Mouse (Mus musculus) urinary bladder, adult 18-20 months (tissue): ENCODE data around the gene Exoc3l2.

Experiments
- DNase-seq, 2 experiments: peaks; one replicate each; pipeline ENCODE4 v3.0.0; 2022; ENCODE audit warnings: low spot score in 2 of 2, mixed read lengths in 2 of 2

Exoc3l2 gene

GRCm38 (mm10) chr7:19462884-19463381, at the start of gene Exoc3l2:
Gene Exoc3l2 (plus strand): TSS chr7:19463331.
- DNase-seq, result no peak

- DNase-seq, result no peak
Observed at GRCm38 (mm10) chr7:19413525-19413924, 49.6 kb upstream of the Exoc3l2 start.

DNA sequence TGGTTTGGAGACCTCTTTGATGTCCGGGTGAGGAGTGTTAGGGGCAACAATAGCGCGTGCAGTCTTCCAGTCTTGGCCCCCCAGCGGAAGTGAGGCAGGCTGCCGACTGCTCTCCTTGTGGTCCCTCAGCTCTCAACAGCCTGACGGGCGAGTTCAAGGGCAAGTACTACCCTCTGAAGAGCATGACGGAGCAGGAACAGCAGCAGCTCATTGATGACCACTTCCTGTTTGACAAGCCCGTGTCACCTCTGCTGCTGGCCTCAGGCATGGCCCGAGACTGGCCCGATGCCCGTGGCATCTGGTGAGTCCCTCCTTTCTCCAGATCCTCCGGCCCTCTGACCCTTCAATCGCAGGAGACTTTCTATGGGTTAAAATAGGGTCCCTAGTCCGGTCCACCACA, 46.5 kb upstream of the Exoc3l2 start:
- no peak for DNase-seq

- DNase-seq, result peak in 1 of 2 experiments; percentile 16
Observed at GRCm38 (mm10) chr7:19420121-19420520, 43.0 kb upstream of the Exoc3l2 start.

- DNase-seq, result peak; percentile 75 to 81
Observed at GRCm38 (mm10) chr7:19420821-19421636, 42.1 kb upstream of the Exoc3l2 start.

GRCm38 (mm10) chr7:19423083-19423482, 40.0 kb upstream of the Exoc3l2 start:
- DNase-seq, result no peak

GRCm38 (mm10) chr7:19424051-19424450, 39.1 kb upstream of the Exoc3l2 start:
- DNase-seq, result no peak

GRCm38 (mm10) chr7:19426349-19426748, 36.8 kb upstream of the Exoc3l2 start:
- no peak for DNase-seq

DNA sequence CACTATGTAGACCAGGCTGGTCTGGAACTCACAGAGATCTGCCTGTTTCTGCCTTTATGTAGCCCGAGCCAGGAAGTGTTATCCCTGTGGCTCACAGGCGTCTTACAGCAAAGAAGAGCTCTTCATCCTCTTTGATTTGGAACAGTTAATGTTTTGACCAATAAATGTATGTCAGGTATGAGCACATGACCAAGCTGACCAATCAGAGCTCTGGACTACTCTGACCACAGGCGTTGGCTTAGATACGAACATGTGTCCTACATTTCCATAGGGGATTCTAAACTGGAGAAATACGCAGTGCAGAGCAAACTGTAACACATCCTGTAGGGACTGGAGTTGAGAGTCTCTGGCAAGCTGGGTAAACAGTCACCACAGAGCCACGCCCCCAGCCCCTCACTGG, 36.2 kb upstream of the Exoc3l2 start:
- no peak for DNase-seq

DNA sequence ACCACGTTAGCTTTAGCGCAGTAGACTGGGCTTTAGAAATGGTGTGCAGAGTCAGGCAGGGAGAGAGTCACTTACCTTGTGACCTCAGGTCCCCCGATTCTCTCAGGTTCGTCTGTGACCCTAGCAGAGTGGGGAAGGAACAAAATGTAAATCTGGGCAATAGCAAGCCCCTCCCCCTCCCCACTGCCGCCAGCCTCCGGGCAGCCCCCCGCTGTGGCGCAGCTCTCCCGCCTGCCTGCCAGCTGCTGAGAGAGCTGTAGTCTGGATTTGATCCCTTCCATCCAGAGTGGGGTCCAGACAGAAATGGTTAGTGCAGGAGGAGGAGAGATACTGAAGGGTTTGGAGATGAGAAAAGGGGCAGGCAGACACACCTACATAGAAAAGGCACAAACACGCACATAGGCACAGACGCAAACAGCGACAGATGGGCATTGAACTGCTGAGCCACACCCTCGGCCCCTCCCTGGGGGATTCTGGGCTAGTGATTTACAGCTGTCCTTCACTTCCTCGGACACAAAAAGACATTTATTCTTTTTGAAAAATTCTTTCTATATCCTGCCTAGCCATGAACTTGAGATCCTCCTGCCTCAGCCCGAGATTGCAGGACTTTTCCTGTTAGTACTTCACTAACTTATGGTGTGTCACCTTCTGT, 35.0 kb upstream of the Exoc3l2 start:
- no peak for DNase-seq

DNA sequence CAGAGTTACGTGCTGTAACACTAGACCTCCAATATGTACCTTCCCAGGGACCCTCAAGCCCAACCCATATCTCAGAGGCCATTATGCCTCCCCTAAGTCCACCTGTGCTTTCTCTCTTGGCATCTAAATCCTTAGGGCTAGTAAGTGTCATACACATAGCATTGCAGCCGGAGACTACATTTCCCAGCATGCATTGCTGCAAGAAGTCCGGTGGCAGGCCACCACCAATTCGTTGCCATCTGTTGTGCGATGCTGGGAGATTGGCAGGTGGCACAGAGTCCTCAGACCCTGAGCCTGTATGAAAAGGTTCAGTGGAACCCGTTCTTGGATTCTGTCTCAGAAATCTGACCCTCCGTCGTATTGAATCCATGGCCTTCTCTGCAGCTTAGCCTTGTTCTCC, 33.4 kb upstream of the Exoc3l2 start:
- no peak for DNase-seq

GRCm38 (mm10) chr7:19430402-19430801, 32.7 kb upstream of the Exoc3l2 start:
- DNase-seq, result no peak

DNA sequence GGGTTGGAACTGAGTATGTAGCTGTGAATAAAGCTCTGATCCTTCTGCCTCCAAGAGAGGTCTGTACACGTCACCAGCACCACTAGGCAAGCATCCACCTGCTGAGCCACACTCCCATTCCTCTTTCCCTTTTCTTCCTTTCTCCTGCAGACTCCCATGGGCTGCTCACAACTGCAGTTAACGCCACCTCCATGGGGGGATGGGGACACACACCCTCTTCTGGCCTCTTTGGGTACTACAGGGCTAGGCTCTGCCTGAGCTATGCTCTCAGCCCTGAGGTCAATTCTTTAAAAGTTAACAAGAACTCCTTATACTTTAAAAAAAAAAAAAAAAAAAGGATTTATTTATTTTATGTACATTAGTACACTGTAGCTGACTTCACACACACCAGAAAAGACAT, 30.7 kb upstream of the Exoc3l2 start:
- no peak for DNase-seq

- DNase-seq, result no peak
Observed at GRCm38 (mm10) chr7:19436276-19436675, 26.9 kb upstream of the Exoc3l2 start.

- DNase-seq, result no peak
Observed at GRCm38 (mm10) chr7:19437048-19437447, 26.1 kb upstream of the Exoc3l2 start.

DNA sequence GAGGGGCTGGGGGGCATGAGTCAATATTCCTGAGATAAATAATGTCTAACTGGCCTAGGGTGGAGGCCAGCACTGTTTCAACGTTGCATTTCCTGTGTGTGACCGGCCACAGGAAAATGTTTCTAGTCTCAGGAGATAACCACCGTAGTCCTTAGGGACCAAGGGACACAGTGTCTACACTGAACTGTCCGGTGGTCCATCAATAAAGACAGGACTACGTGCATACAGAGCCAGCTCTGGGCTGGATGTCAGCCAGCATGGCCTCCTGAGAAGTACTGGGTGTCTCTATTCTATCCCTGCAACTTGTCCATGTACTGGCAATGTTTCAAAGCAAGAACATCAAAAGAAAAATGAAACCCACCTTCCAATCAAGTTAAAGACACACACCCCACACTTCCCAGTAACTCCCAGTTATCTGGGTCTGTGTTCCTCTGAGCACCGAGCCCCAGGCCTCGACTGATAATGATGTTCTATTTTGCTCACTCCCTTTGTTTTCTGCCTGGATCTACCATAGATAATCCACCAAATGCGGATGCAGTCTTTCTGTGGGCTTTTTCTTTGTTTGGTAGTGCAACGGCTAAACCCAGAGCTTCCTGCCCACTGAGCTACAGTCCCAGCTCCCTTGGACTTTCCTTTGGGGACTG, 21.6 kb upstream of the Exoc3l2 start:
- no peak for DNase-seq

- peak; percentile 62 to 80 for DNase-seq
Observed at GRCm38 (mm10) chr7:19443344-19443743, 19.8 kb upstream of the Exoc3l2 start.

DNA sequence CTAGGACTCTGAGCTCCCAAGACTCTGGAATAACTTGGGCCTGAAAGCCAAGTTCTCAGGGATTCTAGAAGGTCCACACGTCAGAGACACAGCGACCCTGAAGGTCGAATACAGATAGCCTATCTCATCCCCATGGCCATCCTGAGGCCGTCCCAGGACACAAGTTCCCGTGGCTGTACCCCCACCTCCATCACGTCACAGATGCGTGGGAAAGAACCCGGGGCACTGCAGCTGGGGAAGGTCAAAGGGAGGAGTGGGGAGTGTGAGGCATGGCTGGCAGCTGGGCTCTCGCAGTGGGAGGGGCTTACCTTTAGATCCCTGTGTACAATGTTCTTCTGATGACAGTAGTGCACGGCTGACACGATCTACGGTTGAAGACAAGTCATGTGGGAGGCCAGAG, 18.3 kb upstream of the Exoc3l2 start:
- DNase-seq, result no peak

DNA sequence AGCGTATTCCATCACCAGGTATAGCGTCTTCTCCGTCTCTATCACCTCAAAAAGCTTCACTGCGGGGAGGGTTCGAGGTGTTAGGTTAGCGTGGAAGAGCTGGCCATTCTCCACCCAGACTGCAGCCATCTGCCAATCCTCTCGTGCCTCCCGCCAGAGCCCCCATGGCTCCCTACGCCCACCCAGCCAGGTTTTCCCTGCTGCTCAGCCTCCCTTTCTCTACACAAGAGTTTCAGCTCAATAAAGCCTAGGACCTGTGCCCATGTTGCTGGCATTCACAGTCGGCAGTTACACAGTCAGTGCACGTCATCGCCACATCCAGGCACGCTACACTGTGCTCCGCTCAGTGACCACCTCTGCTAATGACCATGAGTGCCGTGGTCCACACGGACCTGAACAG, 15.4 kb upstream of the Exoc3l2 start:
- no peak for DNase-seq

- DNase-seq, result no peak
Observed at GRCm38 (mm10) chr7:19449165-19449564, 14.0 kb upstream of the Exoc3l2 start.

DNA sequence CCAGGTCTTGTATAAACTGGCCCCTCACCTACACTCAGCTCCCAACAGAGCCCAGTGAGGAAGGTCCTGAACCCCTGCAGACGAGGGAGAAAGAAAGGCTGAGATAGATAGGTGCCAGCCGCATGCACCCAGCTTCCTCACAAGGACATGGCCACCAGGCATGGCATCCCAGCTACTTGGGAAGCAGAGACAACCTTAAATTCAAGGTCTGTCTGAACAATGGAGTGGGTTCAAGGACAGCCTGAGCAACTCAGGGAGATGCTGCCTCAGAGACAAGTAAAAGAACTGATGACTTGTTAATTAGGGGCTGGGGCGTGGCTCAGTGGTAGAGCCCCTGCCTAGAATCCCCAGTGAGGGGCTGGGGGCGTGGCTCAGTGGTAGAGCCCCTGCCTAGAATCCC, 7.9 kb upstream of the Exoc3l2 start:
- no peak for DNase-seq

DNA sequence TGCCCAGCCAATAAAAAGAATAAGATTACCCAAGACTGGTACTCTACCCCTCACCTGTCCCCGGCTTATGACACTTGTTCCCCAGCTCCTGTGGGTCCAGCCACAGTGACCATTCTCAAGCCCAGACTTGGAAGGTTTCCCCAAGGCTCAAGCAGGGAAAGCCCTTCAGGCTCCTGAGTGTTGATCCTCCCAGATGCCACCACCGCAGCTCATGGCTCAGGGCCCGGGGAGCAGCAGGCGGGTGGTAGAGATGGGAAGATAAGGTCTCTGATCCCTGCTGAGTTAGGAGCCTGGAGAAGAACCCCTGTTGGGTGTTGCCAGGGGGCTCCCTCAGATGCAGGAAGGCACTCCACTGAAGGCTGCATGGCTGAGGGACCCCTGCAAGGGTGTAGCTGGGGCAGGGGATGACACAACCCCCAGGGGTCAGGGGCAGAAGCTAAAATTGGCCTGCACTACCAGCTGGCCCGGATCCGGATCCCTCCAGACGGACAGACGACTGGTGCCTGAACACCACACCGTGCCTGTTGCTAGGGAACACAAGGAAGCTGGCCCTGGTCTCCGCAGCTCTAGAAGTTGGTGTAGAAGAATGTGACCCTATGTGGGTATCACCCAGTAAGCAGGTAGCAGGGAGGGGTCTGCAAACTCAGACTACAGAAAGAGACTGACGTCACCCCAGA, 7.2 kb upstream of the Exoc3l2 start:
- no peak for DNase-seq
